Mouse (Mus musculus): Measurements from ENCODE around the gene Tomm5.

GRCm38 (mm10) chr4:45142411-45142810 is 34.5 kb upstream of the Tomm5 start:
- TF ChIP-seq POLR2A (IDR thresholded peaks at IDR 0.05; ENCODE audit: insufficient read depth, low read depth, low read length), result no peak
- TF ChIP-seq CTCF (IDR thresholded peaks at IDR 0.05), result no peak
